Mouse (Mus musculus): ENCODE results near the gene Olfr150. TPM values are rescaled to one million over a fixed set of nuclear protein-coding genes. Genes with fewer than 3 reads are reported as not detected.

Gene Olfr150
- polyA plus RNA-seq, 1 experiment = not detected

- TF ChIP-seq CTCF (IDR thresholded peaks at IDR 0.05; ENCODE audit: low read depth, low read length) (no peak), POLR2A (IDR thresholded peaks at IDR 0.05; ENCODE audit: insufficient read depth, low read length) (no peak), EP300 (IDR thresholded peaks at IDR 0.05; ENCODE audit: insufficient read depth, low read depth, low read length) (no peak)
- H3K27me3 ChIP-seq (ENCODE audit: control insufficient read depth, insufficient read depth, low read length, poor library complexity, severe bottlenecking) = no peaks in the 10 kb centered on the region
- no peak within 1 kb of the TSS for H3K9ac ChIP-seq (ENCODE audit: low read depth, poor library complexity, severe bottlenecking)
- H3K4me3 ChIP-seq (ENCODE audit: low read depth, low read length) = no peak within 1 kb of the TSS
- H3K27ac ChIP-seq (ENCODE audit: insufficient read depth, low read length) = no peak within 1 kb of the TSS
- H3K4me1 ChIP-seq (ENCODE audit: control insufficient read depth, insufficient read depth, low read length) = no peaks in the 10 kb centered on the region
- H3K9me3 ChIP-seq (replicated peaks; ENCODE audit: control insufficient read depth, insufficient read depth, low read length, poor library complexity, severe bottlenecking) = 0 out of 2 replicates have a peak, but pooled peaks cover 6% of the 10 kb centered on the region
- H3K36me3 ChIP-seq (ENCODE audit: control insufficient read depth, insufficient read depth, low read length, poor library complexity, severe bottlenecking) = no peaks in the 10 kb centered on the region
These were observed 15.2 kb downstream of the Olfr150 start, which contains the start of gene Olfr967 for GRCm38 (mm10) chr9:39745949-39746348. Gene Olfr967 (plus strand): TSS chr9:39746249.

GRCm38 (mm10) chr9:39746428-39746827 lies 15.7 kb downstream of the Olfr150 start:
- Histone ChIP-seq H3K27ac (ENCODE audit: insufficient read depth, low read length) (no peak overlapping the region), H3K4me1 (ENCODE audit: control insufficient read depth, insufficient read depth, low read length) (no peaks in the 10 kb centered on the region), H3K27me3 (ENCODE audit: control insufficient read depth, insufficient read depth, low read length, poor library complexity, severe bottlenecking) (no peaks in the 10 kb centered on the region), H3K4me3 (ENCODE audit: low read depth, low read length) (no peak overlapping the region), H3K36me3 (ENCODE audit: control insufficient read depth, insufficient read depth, low read length, poor library complexity, severe bottlenecking) (no peaks in the 10 kb centered on the region), H3K9ac (ENCODE audit: low read depth, poor library complexity, severe bottlenecking) (no peak overlapping the region), H3K9me3 (replicated peaks; ENCODE audit: control insufficient read depth, insufficient read depth, low read length, poor library complexity, severe bottlenecking) (0 out of 2 replicates have a peak, but pooled peaks cover 6% of the 10 kb centered on the region)
- TF ChIP-seq EP300 (IDR thresholded peaks at IDR 0.05; ENCODE audit: insufficient read depth, low read depth, low read length) = no peak

GRCm38 (mm10) chr9:39783153-39783552 lies 52.4 kb downstream of the Olfr150 start, which contains the start of gene Olfr968:
Gene Olfr968 (minus strand): TSS chr9:39783253.
- no peaks in the 10 kb centered on the region for H3K9me3 ChIP-seq (replicated peaks; ENCODE audit: control insufficient read depth, insufficient read depth, low read length, poor library complexity, severe bottlenecking)
- no peak within 1 kb of the TSS for H3K27ac ChIP-seq (ENCODE audit: insufficient read depth, low read length)
- TF ChIP-seq CTCF (IDR thresholded peaks at IDR 0.05; ENCODE audit: low read depth, low read length) (no peak), POLR2A (IDR thresholded peaks at IDR 0.05; ENCODE audit: insufficient read depth, low read length) (no peak), EP300 (IDR thresholded peaks at IDR 0.05; ENCODE audit: insufficient read depth, low read depth, low read length) (no peak)

More at GRCm38 (mm10) chr9:39783153-39783552, 52.4 kb downstream of the Olfr150 start, which contains the start of gene Olfr968:
- Histone ChIP-seq H3K4me3 (ENCODE audit: low read depth, low read length) (no peak within 1 kb of the TSS), H3K36me3 (ENCODE audit: control insufficient read depth, insufficient read depth, low read length, poor library complexity, severe bottlenecking) (no peaks in the 10 kb centered on the region), H3K27me3 (ENCODE audit: control insufficient read depth, insufficient read depth, low read length, poor library complexity, severe bottlenecking) (no peaks in the 10 kb centered on the region), H3K4me1 (ENCODE audit: control insufficient read depth, insufficient read depth, low read length) (no peaks in the 10 kb centered on the region), H3K9ac (ENCODE audit: low read depth, poor library complexity, severe bottlenecking) (no peak within 1 kb of the TSS)

Other genes with a start within 250 kb of the Olfr150 start
- not detected in 2 replicates for gene Olfr44, start 237.0 kb upstream of the Olfr150 start, polyA plus RNA-seq (2011; ENCODE audit: insufficient read depth, insufficient read length, low read depth, missing spikeins)
- not detected in 2 replicates for gene Olfr957, start 215.2 kb upstream of the Olfr150 start, polyA plus RNA-seq (2011; ENCODE audit: insufficient read depth, insufficient read length, low read depth, missing spikeins)
- gene Olfr958, start 176.9 kb upstream of the Olfr150 start, polyA plus RNA-seq (2011; ENCODE audit: insufficient read depth, insufficient read length, low read depth, missing spikeins) = not detected in 2 replicates
- not detected in 2 replicates for gene Olfr959, start 155.4 kb upstream of the Olfr150 start, polyA plus RNA-seq (2011; ENCODE audit: insufficient read depth, insufficient read length, low read depth, missing spikeins)
- gene AW551984, start 126.6 kb upstream of the Olfr150 start, polyA plus RNA-seq (2011; ENCODE audit: insufficient read depth, insufficient read length, low read depth, missing spikeins) = 1.5 and 2.0 TPM in 2 replicates
- gene Olfr148, start 120.3 kb upstream of the Olfr150 start, polyA plus RNA-seq (2011; ENCODE audit: insufficient read depth, insufficient read length, low read depth, missing spikeins) = not detected in 2 replicates
- gene Olfr960, start 109.6 kb upstream of the Olfr150 start, polyA plus RNA-seq (2011; ENCODE audit: insufficient read depth, insufficient read length, low read depth, missing spikeins) = not detected in 2 replicates
- not detected in 2 replicates for gene Olfr961, start 85.9 kb upstream of the Olfr150 start, polyA plus RNA-seq (2011; ENCODE audit: insufficient read depth, insufficient read length, low read depth, missing spikeins)
- not detected in 2 replicates for gene Olfr963, start 63.8 kb upstream of the Olfr150 start, polyA plus RNA-seq (2011; ENCODE audit: insufficient read depth, insufficient read length, low read depth, missing spikeins)
- not detected in 2 replicates for gene Olfr149, start 23.9 kb upstream of the Olfr150 start, polyA plus RNA-seq (2011; ENCODE audit: insufficient read depth, insufficient read length, low read depth, missing spikeins)
- gene Olfr965, start 19.6 kb upstream of the Olfr150 start, polyA plus RNA-seq (2011; ENCODE audit: insufficient read depth, insufficient read length, low read depth, missing spikeins) = not detected in 2 replicates
- not detected in 2 replicates for gene Olfr967, start 15.3 kb downstream of the Olfr150 start, polyA plus RNA-seq (2011; ENCODE audit: insufficient read depth, insufficient read length, low read depth, missing spikeins)
- gene Olfr968, start 52.3 kb downstream of the Olfr150 start, polyA plus RNA-seq (2011; ENCODE audit: insufficient read depth, insufficient read length, low read depth, missing spikeins) = not detected in 2 replicates
- gene Olfr969, start 60.0 kb downstream of the Olfr150 start, polyA plus RNA-seq (2011; ENCODE audit: insufficient read depth, insufficient read length, low read depth, missing spikeins) = not detected in 2 replicates
- gene Olfr970, start 77.9 kb downstream of the Olfr150 start, polyA plus RNA-seq (2011; ENCODE audit: insufficient read depth, insufficient read length, low read depth, missing spikeins) = not detected in 2 replicates
- not detected in 2 replicates for gene Olfr971, start 105.9 kb downstream of the Olfr150 start, polyA plus RNA-seq (2011; ENCODE audit: insufficient read depth, insufficient read length, low read depth, missing spikeins)
- gene Olfr972, start 135.4 kb downstream of the Olfr150 start, polyA plus RNA-seq (2011; ENCODE audit: insufficient read depth, insufficient read length, low read depth, missing spikeins) = not detected in 2 replicates
- not detected in 2 replicates for gene Olfr229, start 176.4 kb downstream of the Olfr150 start, polyA plus RNA-seq (2011; ENCODE audit: insufficient read depth, insufficient read length, low read depth, missing spikeins)
- not detected in 2 replicates for gene Olfr974, start 206.5 kb downstream of the Olfr150 start, polyA plus RNA-seq (2011; ENCODE audit: insufficient read depth, insufficient read length, low read depth, missing spikeins)
- 0.36 TPM in 1 of 2 replicates, not detected in the other for gene Olfr975, start 221.1 kb downstream of the Olfr150 start, polyA plus RNA-seq (2011; ENCODE audit: insufficient read depth, insufficient read length, low read depth, missing spikeins)
- 0.19 TPM in 1 of 2 replicates, not detected in the other for gene Olfr976, start 230.2 kb downstream of the Olfr150 start, polyA plus RNA-seq (2011; ENCODE audit: insufficient read depth, insufficient read length, low read depth, missing spikeins)

Measured in ES-Bruce4 (cell line).